Mouse (Mus musculus) A20 (cell line): ENCODE measurements around the gene Apeh.

ENCODE experiments used
- DNase-seq: peaks from one replicate; pipeline ENCODE4 v3.0.0-alpha.2; 2011; ENCODE audit warnings: low read depth, low spot score

Gene Apeh

GRCm38 (mm10) chr9:108082549-108082948, 11.9 kb downstream of the Apeh start:
- no peak for DNase-seq

GRCm38 (mm10) chr9:108080168-108080567, 14.2 kb downstream of the Apeh start, which contains the start of gene Mst1:
Gene Mst1 (plus strand): TSS chr9:108080436.
- no peak for DNase-seq

- DNase-seq, result no peak
Observed at GRCm38 (mm10) chr9:108073141-108073930, 21.1 kb downstream of the Apeh start.

- no peak for DNase-seq
Observed at GRCm38 (mm10) chr9:108072481-108072924, 21.9 kb downstream of the Apeh start.

- no peak for DNase-seq
Observed at GRCm38 (mm10) chr9:108071801-108072200, 22.6 kb downstream of the Apeh start.

DNA sequence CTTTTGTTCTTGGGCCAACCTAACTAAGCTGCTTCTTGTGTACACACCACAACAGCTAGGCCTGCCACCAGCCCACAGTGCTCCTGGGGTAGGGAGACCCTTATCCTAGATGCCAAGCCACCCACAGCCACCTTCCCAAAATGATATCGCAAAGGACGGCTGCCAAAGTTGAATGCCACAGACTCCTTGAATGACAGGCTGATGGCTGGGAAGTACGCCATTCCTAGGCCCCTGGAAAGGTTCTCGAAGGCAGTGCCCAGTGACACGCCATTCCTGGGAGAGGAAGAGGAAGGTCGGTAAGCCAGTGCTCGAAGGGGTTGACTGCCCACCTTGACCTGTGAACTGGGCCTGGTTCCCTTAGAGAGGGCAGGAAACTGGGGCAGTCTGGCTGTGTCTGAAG, 24.9 kb downstream of the Apeh start:
- no peak for DNase-seq

DNA sequence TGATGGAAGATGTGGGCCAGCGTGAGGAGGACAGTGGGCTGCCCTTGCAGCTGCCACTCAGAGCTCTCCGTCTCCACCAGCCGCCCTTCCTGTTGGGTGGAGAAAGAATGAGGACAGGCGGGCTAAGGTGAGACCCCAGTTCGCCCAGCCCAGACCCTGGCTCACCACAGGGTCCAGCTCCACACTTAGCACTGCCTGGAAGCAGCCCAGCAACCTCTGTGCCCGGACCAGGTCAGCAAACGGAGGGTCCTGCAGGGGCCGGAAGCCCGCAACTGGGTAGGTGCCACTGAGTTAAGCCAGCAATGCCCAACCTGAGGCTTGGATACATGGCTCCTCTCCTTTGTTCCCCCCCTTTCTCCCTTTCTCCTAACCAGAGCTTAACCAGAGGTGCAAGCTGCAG, 25.4 kb downstream of the Apeh start:
- no peak for DNase-seq

GRCm38 (mm10) chr9:108067900-108068299, 26.5 kb downstream of the Apeh start:
- DNase-seq, result peak; percentile 77

GRCm38 (mm10) chr9:108067199-108067598, 27.2 kb downstream of the Apeh start:
- DNase-seq, result no peak

DNA sequence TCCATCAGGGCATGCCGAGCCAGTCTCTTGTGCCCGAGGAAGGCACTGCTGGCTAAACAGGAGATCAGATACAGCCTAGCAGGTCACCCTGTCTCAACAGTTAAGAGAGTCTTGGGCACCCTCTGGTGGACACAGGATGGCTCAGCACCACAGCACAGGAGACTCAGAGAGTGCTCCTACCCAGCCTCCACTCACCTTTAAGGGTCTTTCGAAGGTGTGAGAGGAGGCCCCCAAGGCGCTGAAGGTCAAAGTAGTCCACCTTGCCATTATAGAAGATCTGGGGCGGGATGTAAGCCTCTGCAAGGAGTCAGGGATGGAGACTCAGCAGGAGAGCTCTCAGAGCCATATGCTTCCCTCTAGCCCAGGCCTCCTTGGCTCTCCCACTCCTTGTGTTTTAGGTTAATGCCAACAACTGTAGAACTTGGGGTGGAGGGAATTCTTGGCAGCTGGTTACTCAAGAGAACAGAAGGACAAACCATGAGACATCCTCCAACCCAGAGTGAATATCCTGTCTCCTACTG, 28.9 kb downstream of the Apeh start:
- peak; percentile 52 for DNase-seq

- DNase-seq, result no peak
Observed at GRCm38 (mm10) chr9:108063361-108063760, 31.0 kb downstream of the Apeh start.

DNA sequence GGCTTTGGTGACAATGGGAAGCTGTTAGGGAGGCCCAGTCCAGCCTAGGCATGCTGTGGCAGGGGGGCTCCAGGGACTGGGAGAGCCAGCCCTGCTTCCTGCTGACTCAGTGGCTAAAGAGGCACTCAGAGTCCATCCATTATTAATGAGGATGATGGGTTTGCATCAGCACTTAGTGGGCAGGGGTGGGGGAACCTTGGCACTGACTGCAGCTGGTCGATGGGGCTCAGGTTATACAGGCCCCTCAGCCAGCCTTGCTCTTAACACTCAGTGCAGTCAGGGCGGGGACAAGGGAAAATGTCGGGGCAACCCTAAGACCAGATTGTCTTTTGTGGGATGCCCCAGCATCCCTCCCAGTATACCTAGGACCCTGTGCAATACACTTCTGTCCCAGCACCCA, 32.3 kb downstream of the Apeh start:
- no peak for DNase-seq

DNA sequence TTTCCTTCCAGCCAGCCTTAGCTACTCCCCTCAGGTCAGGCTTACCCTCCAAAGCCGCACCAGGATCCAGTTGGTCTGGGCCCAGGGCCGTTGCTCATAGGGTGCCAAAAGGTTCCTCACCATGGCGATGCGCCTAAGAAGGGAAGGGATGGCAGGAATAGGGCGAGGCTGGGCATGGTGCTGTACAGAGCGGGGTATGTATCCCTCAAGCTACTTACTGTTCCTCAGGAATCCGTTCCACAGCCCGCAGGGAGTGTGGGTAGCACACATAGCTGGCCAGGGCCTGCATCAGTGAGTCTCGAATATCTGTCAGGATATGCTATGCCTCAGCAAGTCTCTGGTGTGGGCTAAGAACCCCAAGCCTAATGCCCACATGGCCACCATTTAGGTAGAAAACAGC, 36.1 kb downstream of the Apeh start:
- no peak for DNase-seq

DNA sequence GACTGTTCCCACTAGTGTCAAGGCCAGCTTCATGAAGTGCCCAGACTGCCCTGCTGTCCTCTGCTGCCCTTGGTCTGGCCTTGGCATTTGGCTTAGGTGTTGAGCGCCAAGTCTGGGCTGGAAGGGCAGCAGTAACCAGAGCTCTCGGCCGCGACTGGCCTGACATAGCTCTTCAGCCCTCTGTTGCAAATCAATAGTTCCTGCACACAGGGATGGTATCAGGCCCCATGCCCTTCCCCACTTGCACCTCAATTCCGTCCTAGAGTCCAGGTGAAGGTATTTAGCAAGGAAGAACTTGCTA, 37.2 kb downstream of the Apeh start:
- DNase-seq, result no peak

DNA sequence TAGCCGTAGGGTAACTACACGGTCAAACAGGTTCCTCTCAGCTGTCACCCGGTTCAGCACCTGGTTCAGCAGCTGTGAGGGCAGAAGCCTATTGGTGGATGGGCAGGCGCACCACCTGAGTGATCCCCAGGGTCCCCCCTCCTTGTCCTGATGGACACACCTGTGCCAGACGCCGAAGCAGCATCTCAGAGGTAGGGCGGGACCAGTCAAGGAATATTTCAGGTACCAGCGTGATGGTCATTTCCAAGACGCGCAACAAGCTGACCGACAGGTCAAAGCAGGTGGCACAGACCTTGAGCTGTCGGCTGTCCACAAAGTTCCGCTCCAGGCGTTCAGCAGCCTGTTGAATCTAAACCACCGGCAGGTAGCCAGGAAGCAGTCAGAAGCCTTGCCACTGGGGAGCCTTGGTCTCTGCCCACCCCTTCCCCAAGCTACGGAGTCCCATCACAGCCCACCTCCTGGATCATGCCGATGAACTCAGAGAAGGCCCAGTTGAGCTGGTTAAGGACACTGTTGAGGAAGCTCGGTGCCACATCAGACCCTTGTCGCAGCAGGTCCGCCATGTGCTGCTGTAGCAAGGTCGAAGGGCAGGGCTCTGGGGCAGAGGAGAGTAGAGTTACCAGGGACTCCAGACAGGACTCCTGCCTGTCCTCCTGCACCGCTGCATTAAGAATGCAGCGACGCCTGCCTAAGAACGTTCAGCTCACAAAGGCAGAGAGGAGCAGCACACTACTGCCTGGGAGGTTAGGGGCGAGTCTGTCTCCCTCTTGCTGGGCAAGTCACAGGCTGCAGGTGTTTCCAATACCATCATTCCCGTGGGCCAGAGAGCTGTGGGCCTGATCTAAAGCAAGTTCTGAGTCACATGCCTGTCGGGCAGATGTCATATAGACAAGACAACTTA, 37.8 kb downstream of the Apeh start:
- DNase-seq, result no peak

- no peak for DNase-seq
Observed at GRCm38 (mm10) chr9:108055661-108056237, 38.7 kb downstream of the Apeh start.

DNA sequence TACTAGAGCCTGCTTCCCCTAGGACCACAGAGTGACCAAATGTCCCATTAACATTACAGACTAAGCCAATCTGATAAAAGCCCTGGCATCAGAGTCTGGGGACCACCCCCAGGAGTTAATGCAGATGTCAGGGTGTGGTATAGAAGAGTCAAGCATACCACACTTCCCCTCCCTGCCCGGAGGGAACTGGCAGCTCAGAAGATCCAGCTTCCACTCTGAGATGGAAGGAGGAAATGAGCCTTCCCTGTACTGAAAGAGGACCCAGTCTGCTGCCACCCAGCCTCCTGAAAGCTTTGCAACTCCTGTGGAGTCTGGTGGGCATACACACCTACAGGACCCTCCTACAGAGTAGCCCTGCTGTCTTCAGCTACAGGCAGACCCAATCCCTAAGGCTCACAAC, 39.3 kb downstream of the Apeh start:
- DNase-seq, result no peak

GRCm38 (mm10) chr9:108054331-108055040, 39.9 kb downstream of the Apeh start:
- DNase-seq, result no peak

DNA sequence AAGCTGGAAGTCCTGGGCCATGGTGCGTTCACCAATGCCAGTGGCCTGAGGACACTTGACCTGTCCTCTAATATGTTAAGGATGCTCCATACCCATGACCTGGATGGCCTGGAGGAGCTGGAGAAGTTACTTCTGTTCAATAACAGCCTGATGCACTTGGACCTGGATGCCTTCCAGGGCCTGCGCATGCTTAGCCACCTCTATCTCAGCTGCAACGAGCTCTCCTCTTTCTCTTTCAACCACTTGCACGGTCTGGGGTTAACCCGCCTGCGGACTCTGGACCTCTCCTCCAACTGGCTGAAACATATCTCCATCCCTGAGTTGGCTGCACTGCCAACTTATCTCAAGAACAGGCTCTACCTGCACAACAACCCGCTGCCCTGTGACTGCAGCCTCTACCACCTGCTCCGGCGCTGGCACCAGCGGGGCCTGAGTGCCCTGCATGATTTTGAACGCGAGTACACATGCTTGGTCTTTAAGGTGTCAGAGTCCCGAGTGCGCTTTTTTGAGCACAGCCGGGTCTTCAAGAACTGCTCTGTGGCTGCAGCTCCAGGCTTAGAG, 40.7 kb downstream of the Apeh start:
- DNase-seq, result no peak

- peak; percentile 91 for DNase-seq
Observed at GRCm38 (mm10) chr9:108052885-108053664, 41.3 kb downstream of the Apeh start, which contains the start of gene Amigo3. Gene Amigo3 (plus strand): TSS chr9:108053159.
